Mouse (Mus musculus) heart, postnatal 0 days (tissue): ENCODE data around the gene Gm37240. TPM values are rescaled to one million over a fixed set of nuclear protein-coding genes. Genes with fewer than 3 reads are reported as not detected.

Experiments used
- ATAC-seq: fragments of 200-750 bp; cut with Nextera tagmentation; 2 replicates; pipeline ENCODE4 v1.8.0; 2017; ENCODE audit warnings: low read depth, moderate number of reproducible peaks, moderate library complexity; ENCODE audit not compliant: insufficient read depth
- DNase-seq: peaks from one replicate; pipeline ENCODE4 v3.0.0-alpha.2; 2016; ENCODE audit warnings: low spot score
- H3K27ac ChIP-seq: fragments of 300-500 bp; sonication (generic); 2 replicates; pipeline ENCODE4 v1.5.1; 2014; ENCODE audit warnings: low read depth, mild to moderate bottlenecking
- H3K27me3 ChIP-seq: fragments of 300-500 bp; sonication (generic); 2 replicates; pipeline ENCODE4 v1.6.1; 2014; ENCODE audit warnings: low read length, mixed read lengths; ENCODE audit not compliant: control insufficient read depth, insufficient read depth
- H3K36me3 ChIP-seq: fragments of 300-500 bp; sonication (generic); replicated peaks from 2 replicates; pipeline ENCODE4 v1.6.1; 2014; ENCODE audit warnings: low read length, mixed read lengths; ENCODE audit not compliant: control insufficient read depth, insufficient read depth
- H3K4me1 ChIP-seq: fragments of 300-500 bp; sonication (generic); 2 replicates; pipeline ENCODE4 v1.6.1; 2014; ENCODE audit warnings: antibody characterized with exemption; ENCODE audit not compliant: control insufficient read depth, insufficient read depth
- H3K4me2 ChIP-seq: fragments of 300-500 bp; sonication (generic); 2 replicates; pipeline ENCODE4 v1.6.1; 2014; ENCODE audit warnings: low read depth, mild to moderate bottlenecking, low read length, moderate library complexity
- H3K4me3 ChIP-seq: fragments of 300-500 bp; sonication (generic); 2 replicates; pipeline ENCODE4 v1.5.1; 2014; ENCODE audit warnings: low read depth, low read length
- H3K9ac ChIP-seq: fragments of 300-500 bp; sonication (generic); replicated peaks from 2 replicates; pipeline ENCODE4 v1.6.1; 2014; ENCODE audit warnings: low read depth, low read length, mixed read lengths
- H3K9me3 ChIP-seq: fragments of 300-500 bp; sonication (generic); replicated peaks from 2 replicates; pipeline ENCODE4 v1.6.1; 2016; ENCODE audit warnings: low read length; ENCODE audit not compliant: control insufficient read depth
- CTCF ChIP-seq: IDR thresholded peaks from 2 replicates; pipeline ENCODE4 v1.5.1; 2016; ENCODE audit warnings: antibody characterized with exemption, control low read depth, low read depth
- EP300 ChIP-seq: IDR thresholded peaks from 2 replicates; pipeline ENCODE4 v1.6.1; 2016; ENCODE audit warnings: antibody characterized with exemption, low read depth
- WGBS: fragments of 180-500 bp; shearing (Covaris S2); extraction: QIAGEN DNeasy Blood & Tissue Kit; methylation state at CpG from one replicate; pipeline ENCODE4 v1.1.7; 2014; 5-methylcytosine and 5-hydroxymethylcytosine counted together
- polyA plus RNA-seq: library from polyadenylated mRNA; unstranded; fragments of >200 nt; fragmentation: Nextera tagmentation; extraction: Ambion mirVana; gene quantifications from 2 replicates; pipeline ENCODE4 v1.2.1, GENCODE M21; 2015
- total RNA-seq: library from RNA; depleted of rRNA; stranded (reverse); fragments of >200 nt; gene quantifications from 2 replicates; pipeline ENCODE4 v1.2.3, GENCODE M21; 2014; ENCODE audit warnings: low replicate concordance

The Gm37240 gene
- total and polyA plus RNA-seq, 2 experiments from 2014 or later, result 21.7 to 72.1 TPM

- Histone ChIP-seq H3K4me1 (peaks cover 19% of the 10 kb centered on the region), H3K27ac (no peak overlapping the region), H3K9me3 (no peaks in the 10 kb centered on the region), H3K4me3 (no peak overlapping the region), H3K9ac (no peak overlapping the region), H3K27me3 (no peaks in the 10 kb centered on the region), H3K4me2 (no peak overlapping the region), H3K36me3 (no peaks in the 10 kb centered on the region)
- no peak for TF ChIP-seq CTCF
- TF ChIP-seq EP300, result no peak
- DNase-seq, result no peak
- 0 out of 2 replicates have a peak, but pooled peaks have one; percentile 17 for ATAC-seq
- WGBS, result 64% methylated on average over 4 of the region's 4 CpGs
Observed at GRCm38 (mm10) chr3:85813101-85814014, 74.0 kb downstream of the Gm37240 start.

- WGBS, result 68% methylated on average over 5 of the region's 5 CpGs
- no peak overlapping the region for H3K4me2 ChIP-seq
- H3K4me3 ChIP-seq, result no peak overlapping the region
- no peak overlapping the region for H3K9ac ChIP-seq
- ATAC-seq (no peak), DNase-seq (no peak)
- H3K4me1 ChIP-seq, result peaks cover 19% of the 10 kb centered on the region
- no peaks in the 10 kb centered on the region for H3K9me3 ChIP-seq
- no peak for TF ChIP-seq EP300
- TF ChIP-seq CTCF, result no peak
- H3K36me3 ChIP-seq, result no peaks in the 10 kb centered on the region
- H3K27me3 ChIP-seq, result no peaks in the 10 kb centered on the region
- H3K27ac ChIP-seq, result peak overlapping the region; percentile 15; the same call in 1 of the 2 replicates
Observed at GRCm38 (mm10) chr3:85812010-85812409, 75.3 kb downstream of the Gm37240 start.

DNA sequence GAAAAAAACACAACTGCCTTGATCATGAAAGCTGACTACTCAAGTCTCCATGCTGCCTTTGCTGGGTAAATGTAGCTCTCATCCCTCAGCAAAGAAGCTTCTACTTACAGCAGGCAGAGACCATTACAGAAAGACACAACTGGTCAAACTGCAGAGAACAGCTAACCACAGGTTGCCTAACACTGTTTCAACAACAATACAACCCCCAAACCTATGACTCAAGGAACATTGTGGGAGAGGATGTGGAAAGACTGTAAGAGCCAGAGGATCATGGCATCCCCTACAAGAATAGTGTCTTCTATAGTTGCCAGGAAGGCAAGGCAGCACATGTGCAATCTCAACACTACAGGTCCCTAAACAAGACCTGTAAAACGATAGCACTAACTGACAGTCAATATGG lies 94.2 kb downstream of the Gm37240 start:
- H3K9ac ChIP-seq, result no peak overlapping the region
- H3K27ac ChIP-seq, result no peak overlapping the region
- no peak overlapping the region for H3K4me2 ChIP-seq
- no peak for DNase-seq
- H3K27me3 ChIP-seq, result no peaks in the 10 kb centered on the region
- TF ChIP-seq EP300 (no peak), CTCF (no peak)
- H3K4me1 ChIP-seq, result peaks cover 10% of the 10 kb centered on the region
- H3K4me3 ChIP-seq, result no peak overlapping the region
- 59% methylated on average over 1 of the region's 1 CpGs for WGBS
- H3K9me3 ChIP-seq, result no peaks in the 10 kb centered on the region
- no peaks in the 10 kb centered on the region for H3K36me3 ChIP-seq
- ATAC-seq, result no peak

GRCm38 (mm10) chr3:85789748-85790147 lies 97.6 kb downstream of the Gm37240 start:
- no peak overlapping the region for H3K4me2 ChIP-seq
- 79% methylated on average over 4 of the region's 4 CpGs for whole genome bisulfite sequencing
- H3K27me3 ChIP-seq, result no peaks in the 10 kb centered on the region
- ATAC-seq, result no peak
- no peaks in the 10 kb centered on the region for H3K36me3 ChIP-seq
- no peak for TF ChIP-seq CTCF
- TF ChIP-seq EP300, result no peak
- peaks cover 7% of the 10 kb centered on the region for H3K4me1 ChIP-seq
- H3K9ac ChIP-seq, result no peak overlapping the region
- H3K4me3 ChIP-seq, result no peak overlapping the region
- no peak overlapping the region for H3K27ac ChIP-seq
- H3K9me3 ChIP-seq, result no peaks in the 10 kb centered on the region
- no peak for DNase-seq

- no peaks in the 10 kb centered on the region for H3K9me3 ChIP-seq
- no peak overlapping the region for H3K4me2 ChIP-seq
- no peaks in the 10 kb centered on the region for H3K27me3 ChIP-seq
- no peak overlapping the region for H3K27ac ChIP-seq
- WGBS, result 82% methylated on average over 8 of the region's 8 CpGs
- H3K9ac ChIP-seq, result no peak overlapping the region
- no peaks in the 10 kb centered on the region for H3K36me3 ChIP-seq
- no peak for TF ChIP-seq EP300
- no peak for TF ChIP-seq CTCF
- ATAC-seq, result no peak
- no peaks in the 10 kb centered on the region for H3K4me1 ChIP-seq
- H3K4me3 ChIP-seq, result no peak overlapping the region
- DNase-seq, result no peak
Observed at GRCm38 (mm10) chr3:85786501-85786900, 100.8 kb downstream of the Gm37240 start.

GRCm38 (mm10) chr3:85780906-85781305 lies 106.4 kb downstream of the Gm37240 start:
- no peak for TF ChIP-seq CTCF
- TF ChIP-seq EP300, result no peak
- ATAC-seq (no peak), DNase-seq (peak; percentile 21)
- 41% methylated on average over 7 of the region's 7 CpGs for WGBS
- Histone ChIP-seq H3K4me2 (no peak overlapping the region), H3K9ac (no peak overlapping the region), H3K4me1 (peaks cover 8% of the 10 kb centered on the region), H3K27me3 (no peaks in the 10 kb centered on the region), H3K9me3 (no peaks in the 10 kb centered on the region), H3K4me3 (no peak overlapping the region), H3K36me3 (no peaks in the 10 kb centered on the region), H3K27ac (peak overlapping the region; percentile 30; the same call in 1 of the 2 replicates)
